Mouse (Mus musculus): Measurements from ENCODE around the gene Myo1g.

DNA sequence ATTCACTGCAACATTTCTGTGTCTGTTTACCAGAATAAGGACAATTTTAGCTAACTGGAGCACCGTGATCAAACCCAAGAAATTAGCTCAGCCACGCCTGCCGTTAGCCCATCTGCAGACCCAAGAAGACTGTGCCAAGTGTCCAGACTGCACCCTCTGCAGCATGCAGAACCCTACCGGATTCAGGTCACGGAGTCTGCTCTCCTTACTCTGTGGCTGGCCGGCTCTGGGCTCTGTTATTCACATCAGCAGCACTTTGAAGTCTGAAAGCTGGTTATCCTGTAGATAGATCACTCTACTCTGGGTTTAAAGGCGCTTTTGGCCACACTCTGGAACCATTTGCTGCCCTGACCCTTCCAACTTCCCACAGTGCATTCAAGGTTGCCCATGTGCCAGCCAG lies 40.6 kb downstream of the Myo1g start:
- no peak for TF ChIP-seq POLR2A (IDR thresholded peaks at IDR 0.05; ENCODE audit: borderline replicate concordance, insufficient read depth, low read length)
- TF ChIP-seq CTCF (IDR thresholded peaks at IDR 0.05; ENCODE audit: borderline replicate concordance, insufficient read depth, low read depth, low read length), result no peak

All from cerebellum, adult 2 months (tissue).